Mouse (Mus musculus) G1E (cell line): ENCODE results near the gene Mycbp2. TPM values are rescaled to one million over a fixed set of nuclear protein-coding genes. Genes with fewer than 3 reads are reported as not detected.

Source experiments
- ATAC-seq: 2 replicates; pipeline ENCODE4 v1.8.0; 2016; ENCODE audit warnings: mild to moderate bottlenecking; ENCODE audit not compliant: insufficient number of reproducible peaks, poor library complexity, low FRiP score, severe bottlenecking; ENCODE audit errors: extremely low read depth
- DNase-seq: peaks from one replicate; pipeline ENCODE4 v3.0.0; 2012; ENCODE audit warnings: low spot score
- H3K27me3 ChIP-seq: 2 replicates; pipeline ENCODE4 v1.6.1; 2012; ENCODE audit warnings: mild to moderate bottlenecking, low read length, inconsistent platforms; ENCODE audit not compliant: insufficient read depth
- H3K36me3 ChIP-seq: replicated peaks from 2 replicates; pipeline ENCODE3; 2012; ENCODE audit warnings: mild to moderate bottlenecking, inconsistent platforms
- H3K4me1 ChIP-seq: 2 replicates; pipeline ENCODE4 v1.6.1; 2012; ENCODE audit warnings: low read depth, low read length, inconsistent platforms, mixed read lengths; ENCODE audit not compliant: insufficient read depth
- H3K4me3 ChIP-seq: 2 replicates; pipeline ENCODE4 v1.5.1; 2012; ENCODE audit warnings: low read depth, mild to moderate bottlenecking, inconsistent platforms, low read length, moderate library complexity, mixed read lengths
- H3K9me3 ChIP-seq: replicated peaks from 2 replicates; pipeline ENCODE4 v1.6.1; 2012; ENCODE audit warnings: inconsistent platforms
- CTCF ChIP-seq: IDR thresholded peaks from 2 replicates; pipeline ENCODE4 v1.5.1; 2012; ENCODE audit warnings: low read depth, low read length, inconsistent platforms, mixed read lengths
- GATA1 ChIP-seq: IDR thresholded peaks from 2 replicates; pipeline ENCODE4 v1.6.1; 2012; ENCODE audit warnings: borderline replicate concordance, low read length, inconsistent platforms, mixed read lengths
- GATA2 ChIP-seq: IDR thresholded peaks from 2 replicates; pipeline ENCODE4 v1.6.1; 2012; ENCODE audit warnings: low read depth, low read length, inconsistent platforms, borderline replicate concordance
- POLR2AphosphoS5 ChIP-seq: IDR thresholded peaks from 2 replicates; pipeline ENCODE4 v1.6.1; 2012; ENCODE audit warnings: low read depth, low read length, inconsistent platforms; ENCODE audit not compliant: insufficient replicate concordance
- TAL1 ChIP-seq: conservative IDR thresholded peaks from 2 replicates; pipeline ENCODE4 v1.6.1; 2012; ENCODE audit warnings: low read depth, low read length, inconsistent platforms, mixed read lengths
- polyA plus RNA-seq: library from polyadenylated mRNA; stranded (reverse); fragments of >175 nt; gene quantifications from 2 replicates; pipeline ENCODE4 v1.2.3, GENCODE M21; 2012
- total RNA-seq, 2 experiments: library from RNA; stranded (forward) in 1 of 2; stranded (reverse) in 1 of 2; fragments of 200-1000 nt in 1 of 2; fragments of >200 nt in 1 of 2; fragmentation: Nextera tagmentation in 1 of 2; gene quantifications; 2 replicates each; pipeline ENCODE4 v1.2.3; 2014 to 2017

Gene Mycbp2
- total and polyA plus RNA-seq, 3 experiments = 14.8 to 139 (median 46.1) TPM

GRCm38 (mm10) chr14:103186076-103186475 is 160.5 kb downstream of the Mycbp2 start:
- H3K4me3 ChIP-seq = no peak overlapping the region
- H3K36me3 ChIP-seq = peaks cover 62% of the 10 kb centered on the region
- no peaks in the 10 kb centered on the region for H3K4me1 ChIP-seq
- H3K27me3 ChIP-seq = no peaks in the 10 kb centered on the region
- DNase-seq (no peak), ATAC-seq (no peak)
- H3K9me3 ChIP-seq = no peaks in the 10 kb centered on the region
- no peak for TF ChIP-seq CTCF

- no peak overlapping the region for H3K4me3 ChIP-seq
- no peaks in the 10 kb centered on the region for H3K9me3 ChIP-seq
- ATAC-seq (no peak), DNase-seq (no peak)
- peaks cover 30% of the 10 kb centered on the region for H3K36me3 ChIP-seq
- TF ChIP-seq TAL1 (no peak), POLR2AphosphoS5 (no peak), CTCF (no peak), GATA2 (no peak), GATA1 (no peak)
- no peaks in the 10 kb centered on the region for H3K4me1 ChIP-seq
- H3K27me3 ChIP-seq = no peaks in the 10 kb centered on the region
Measured at GRCm38 (mm10) chr14:103180096-103180495, 166.5 kb downstream of the Mycbp2 start.

GRCm38 (mm10) chr14:103162923-103163322 is 183.7 kb downstream of the Mycbp2 start:
- no peak for DNase-seq

GRCm38 (mm10) chr14:103155685-103156084 is 190.9 kb downstream of the Mycbp2 start:
- H3K27me3 ChIP-seq = no peaks in the 10 kb centered on the region
- H3K36me3 ChIP-seq = peaks cover 62% of the 10 kb centered on the region
- no peak overlapping the region for H3K4me3 ChIP-seq
- H3K9me3 ChIP-seq = no peaks in the 10 kb centered on the region
- no peaks in the 10 kb centered on the region for H3K4me1 ChIP-seq
- DNase-seq = no peak
- ATAC-seq = no peak
- TF ChIP-seq CTCF = no peak
- no peak for TF ChIP-seq POLR2AphosphoS5
- TF ChIP-seq GATA2 = no peak
- TF ChIP-seq TAL1 = no peak
- no peak for TF ChIP-seq GATA1

More at GRCm38 (mm10) chr14:103162923-103163322, 183.7 kb downstream of the Mycbp2 start:
- no peak for ATAC-seq
- no peaks in the 10 kb centered on the region for H3K27me3 ChIP-seq
- no peaks in the 10 kb centered on the region for H3K9me3 ChIP-seq
- TF ChIP-seq POLR2AphosphoS5 (no peak), CTCF (no peak), GATA2 (no peak), GATA1 (no peak)
- peaks cover 47% of the 10 kb centered on the region for H3K36me3 ChIP-seq
- no peaks in the 10 kb centered on the region for H3K4me1 ChIP-seq
- no peak overlapping the region for H3K4me3 ChIP-seq

- Histone ChIP-seq H3K36me3 (peaks cover 74% of the 10 kb centered on the region), H3K4me3 (no peak overlapping the region), H3K9me3 (no peaks in the 10 kb centered on the region), H3K4me1 (no peaks in the 10 kb centered on the region), H3K27me3 (no peaks in the 10 kb centered on the region)
- TF ChIP-seq POLR2AphosphoS5 (no peak), GATA1 (no peak), TAL1 (no peak), GATA2 (no peak), CTCF (no peak)
- no peak for ATAC-seq
- DNase-seq = no peak
Measured at GRCm38 (mm10) chr14:103150139-103150538, 196.5 kb downstream of the Mycbp2 start.

GRCm38 (mm10) chr14:103131991-103132390 is 214.6 kb downstream of the Mycbp2 start:
- Histone ChIP-seq H3K4me3 (no peak overlapping the region), H3K36me3 (peaks cover 70% of the 10 kb centered on the region), H3K4me1 (no peaks in the 10 kb centered on the region), H3K9me3 (no peaks in the 10 kb centered on the region), H3K27me3 (no peaks in the 10 kb centered on the region)
- TF ChIP-seq GATA2 (no peak), CTCF (peak; percentile 73)
- ATAC-seq (peak; percentile 82), DNase-seq (no peak)

GRCm38 (mm10) chr14:103125756-103126155 is 220.9 kb downstream of the Mycbp2 start:
- Histone ChIP-seq H3K27me3 (no peaks in the 10 kb centered on the region), H3K4me1 (no peaks in the 10 kb centered on the region), H3K9me3 (no peaks in the 10 kb centered on the region), H3K36me3 (peaks cover 75% of the 10 kb centered on the region), H3K4me3 (no peak overlapping the region)
- DNase-seq = no peak
- no peak for TF ChIP-seq POLR2AphosphoS5
- no peak for TF ChIP-seq GATA2
- TF ChIP-seq GATA1 = no peak
- no peak for TF ChIP-seq TAL1
- no peak for TF ChIP-seq CTCF
- ATAC-seq = no peak
